Mouse (Mus musculus) layer of hippocampus, adult 9-11 months (tissue): ENCODE results near the gene Srrm4.
"Not testable (repeated sequence)": the region's sequence is repeated elsewhere in the genome, so short reads cannot be mapped to it uniquely, and the experiment has no call there.

ENCODE experiments used
- DNase-seq: peaks from one replicate; pipeline ENCODE4 v3.0.0; 2022

Gene Srrm4

GRCm38 (mm10) chr5:116438328-116438727, 153.3 kb downstream of the Srrm4 start:
- DNase-seq, result no peak

DNA sequence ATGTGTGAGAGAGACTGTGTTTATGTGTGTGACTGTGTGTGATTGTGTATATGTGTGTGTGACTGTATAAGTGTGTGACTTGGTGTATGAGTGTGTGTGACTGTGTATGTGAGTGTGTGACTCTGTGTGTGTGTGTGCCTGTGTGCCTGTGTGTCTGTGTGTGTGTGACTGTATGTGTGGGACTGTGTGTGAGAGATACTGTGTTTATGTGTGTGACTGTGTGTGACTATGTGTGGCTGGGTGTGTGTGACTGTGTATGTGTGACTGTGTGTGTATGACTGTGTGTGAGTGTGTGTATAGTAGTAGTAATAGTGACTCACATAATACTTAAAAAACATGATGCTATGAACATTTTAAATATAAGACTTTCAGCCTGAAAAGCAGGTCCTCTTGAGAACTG, 155.5 kb downstream of the Srrm4 start:
- no peak for DNase-seq

DNA sequence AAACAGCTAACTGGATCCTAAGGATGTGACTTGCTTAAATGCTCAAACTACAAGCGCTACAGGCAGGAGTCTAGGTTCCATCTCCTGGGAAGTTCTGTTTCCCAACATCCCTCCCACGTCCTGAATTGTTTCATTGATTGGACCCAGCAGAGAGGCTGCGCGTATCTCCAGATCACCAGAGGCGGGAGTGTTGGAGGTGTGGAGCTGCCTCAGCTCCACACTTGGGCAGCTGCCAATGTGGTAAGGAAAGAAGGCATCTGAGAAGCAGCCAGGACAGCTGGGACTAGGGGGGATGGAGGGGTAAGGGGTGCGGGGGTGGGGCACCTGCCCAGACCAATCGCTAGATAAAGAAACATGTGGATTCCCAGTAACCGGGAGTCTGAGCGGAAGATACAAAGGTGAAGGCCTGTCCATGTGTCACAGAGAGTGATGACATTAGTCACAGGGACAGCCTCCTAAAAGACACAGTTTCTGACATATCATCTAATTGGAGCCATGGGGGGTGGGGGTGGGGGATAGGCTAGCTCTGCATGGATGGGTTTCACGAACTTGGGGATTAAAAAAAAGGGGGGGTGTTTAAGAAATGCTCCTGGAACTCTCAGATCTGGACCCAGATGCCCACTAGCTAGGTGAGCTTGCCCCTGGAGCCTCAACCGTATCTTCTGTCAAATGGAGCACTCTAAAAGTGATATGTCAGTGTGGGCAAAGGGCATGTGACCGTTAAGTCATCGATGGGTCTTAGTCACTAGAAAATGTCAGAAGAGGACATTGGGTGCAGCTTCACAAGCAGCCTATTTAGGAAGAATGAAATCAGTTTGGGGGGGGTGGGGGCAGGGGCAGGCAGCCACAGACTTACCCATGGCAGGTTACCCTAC, 156.4 kb downstream of the Srrm4 start:
- no peak for DNase-seq

- no peak for DNase-seq
These were observed 158.7 kb downstream of the Srrm4 start for GRCm38 (mm10) chr5:116432871-116433270.

DNA sequence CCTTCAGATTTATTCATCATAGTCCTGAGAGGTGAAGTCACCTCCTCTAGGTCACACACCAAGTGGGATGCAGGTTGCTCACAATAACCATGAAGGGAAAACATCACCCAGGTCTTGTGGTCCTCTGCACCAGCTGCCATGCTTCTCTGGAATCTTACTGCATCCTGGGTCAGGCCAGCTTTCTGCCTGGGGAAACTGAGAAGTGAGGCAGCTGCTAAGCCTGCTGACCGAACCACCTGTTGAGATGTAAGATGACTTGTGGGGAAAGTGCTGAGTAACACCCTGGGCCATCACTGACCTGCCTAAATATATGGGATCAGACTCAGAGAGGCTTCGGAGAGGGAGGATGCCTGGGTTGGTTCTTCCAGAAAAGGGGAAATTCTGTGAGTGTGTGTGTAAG, 164.9 kb downstream of the Srrm4 start:
- no peak for DNase-seq

DNA sequence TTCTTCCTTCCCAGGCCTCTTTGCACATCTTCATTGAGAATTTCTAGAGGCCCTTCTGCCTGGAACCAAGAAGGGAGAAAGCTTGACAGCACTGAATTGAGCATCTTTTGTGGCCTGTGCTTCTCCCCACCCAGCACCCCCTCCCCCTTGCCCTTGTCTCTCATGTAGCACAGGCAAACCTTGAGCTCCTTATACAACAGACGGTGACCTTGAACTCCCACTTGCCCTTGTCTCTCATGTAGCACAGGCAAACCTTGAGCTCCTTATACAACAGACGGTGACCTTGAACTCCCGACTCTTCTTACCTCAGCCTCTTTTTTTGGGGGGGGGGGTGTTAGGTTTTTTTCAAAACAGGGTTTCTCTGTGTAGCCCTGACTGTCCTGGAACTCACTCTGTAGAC, 165.9 kb downstream of the Srrm4 start:
- DNase-seq, result not testable (repeated sequence)

GRCm38 (mm10) chr5:116425273-116425672, 166.3 kb downstream of the Srrm4 start:
- no peak for DNase-seq

- no peak for DNase-seq
These were observed 167.9 kb downstream of the Srrm4 start for GRCm38 (mm10) chr5:116423746-116424145.

- no peak for DNase-seq
These were observed 168.9 kb downstream of the Srrm4 start, which contains the start of gene Hspb8 for GRCm38 (mm10) chr5:116422699-116423201. Gene Hspb8 (minus strand): TSS chr5:116422864.

- no peak for DNase-seq
These were observed 169.7 kb downstream of the Srrm4 start for GRCm38 (mm10) chr5:116421791-116422481.

- DNase-seq, result no peak
These were observed 170.8 kb downstream of the Srrm4 start for GRCm38 (mm10) chr5:116420759-116421225.

DNA sequence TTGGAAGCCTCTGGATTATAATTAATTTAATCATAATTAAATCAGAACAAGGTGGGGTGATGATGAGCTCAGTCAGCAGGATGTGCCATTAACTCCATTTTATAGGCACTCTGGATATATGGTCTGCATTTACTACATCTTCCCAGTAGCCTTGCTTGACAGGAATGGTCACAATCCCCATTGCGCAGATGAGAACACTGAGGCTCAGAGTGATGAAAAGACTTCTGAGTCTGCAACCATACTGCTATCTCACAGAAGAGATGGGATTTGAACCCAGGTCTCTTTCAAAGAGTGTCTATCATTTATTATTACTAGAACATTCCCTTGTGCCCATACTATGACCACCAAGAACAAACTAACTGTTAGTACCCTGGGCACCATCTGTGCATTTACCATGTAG, 171.4 kb downstream of the Srrm4 start:
- no peak for DNase-seq

DNA sequence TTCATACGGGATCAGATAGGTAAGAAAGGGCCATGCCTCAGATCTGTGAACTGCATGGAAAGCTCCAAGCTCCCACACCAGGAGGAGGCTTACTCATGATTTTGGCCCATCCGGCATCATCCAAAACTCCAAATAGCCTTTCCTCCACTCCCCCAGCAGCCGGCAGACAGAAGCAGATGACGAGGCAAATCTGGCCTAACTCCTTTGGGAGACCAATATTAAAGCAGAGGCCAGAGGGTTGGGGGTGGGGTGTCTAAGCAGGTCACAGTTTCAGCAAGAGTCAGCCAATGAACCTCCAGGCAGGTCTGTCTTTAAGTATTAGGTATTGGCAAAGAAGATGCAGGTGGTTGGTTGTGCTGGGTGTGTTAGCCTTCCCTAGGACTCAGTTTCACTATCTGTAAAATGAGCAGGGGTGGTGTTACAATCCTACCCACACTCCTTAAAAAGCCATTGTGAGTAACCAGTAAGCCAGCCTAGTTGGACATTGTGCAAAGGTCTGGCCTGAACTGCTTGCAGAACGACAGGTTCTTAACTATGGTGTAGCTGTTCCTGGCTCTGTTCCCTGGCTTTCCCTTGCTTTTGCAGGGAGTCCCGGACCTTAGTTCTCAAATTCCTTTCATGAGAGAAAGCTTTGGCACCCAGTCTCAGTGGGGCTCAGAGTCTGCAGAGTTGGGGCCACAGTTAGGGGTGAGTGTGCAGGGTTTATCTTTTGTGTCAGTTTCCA, 172.1 kb downstream of the Srrm4 start:
- no peak for DNase-seq

DNA sequence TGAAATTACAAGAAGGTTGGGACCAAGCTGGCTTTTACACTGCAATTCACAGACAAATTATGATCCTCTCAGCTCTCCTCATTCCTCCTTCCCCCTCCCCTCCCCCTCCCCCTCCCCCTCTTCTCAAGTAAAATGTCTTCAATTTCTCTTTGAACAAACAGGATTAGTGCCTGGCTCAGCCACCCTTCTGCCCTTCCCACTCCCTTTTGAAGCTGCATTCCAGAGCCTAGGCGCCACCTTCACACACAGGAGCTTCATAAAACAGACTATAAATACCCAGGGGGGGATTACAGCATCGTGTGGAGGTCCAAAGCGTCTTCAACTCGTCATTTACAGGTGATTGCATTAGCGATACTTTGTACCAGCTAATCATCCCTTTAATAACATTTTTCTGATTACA, 175.4 kb downstream of the Srrm4 start:
- no peak for DNase-seq

- DNase-seq, result no peak
These were observed 181.7 kb downstream of the Srrm4 start for GRCm38 (mm10) chr5:116409689-116410590.

GRCm38 (mm10) chr5:116408965-116409364, 182.7 kb downstream of the Srrm4 start:
- no peak for DNase-seq

DNA sequence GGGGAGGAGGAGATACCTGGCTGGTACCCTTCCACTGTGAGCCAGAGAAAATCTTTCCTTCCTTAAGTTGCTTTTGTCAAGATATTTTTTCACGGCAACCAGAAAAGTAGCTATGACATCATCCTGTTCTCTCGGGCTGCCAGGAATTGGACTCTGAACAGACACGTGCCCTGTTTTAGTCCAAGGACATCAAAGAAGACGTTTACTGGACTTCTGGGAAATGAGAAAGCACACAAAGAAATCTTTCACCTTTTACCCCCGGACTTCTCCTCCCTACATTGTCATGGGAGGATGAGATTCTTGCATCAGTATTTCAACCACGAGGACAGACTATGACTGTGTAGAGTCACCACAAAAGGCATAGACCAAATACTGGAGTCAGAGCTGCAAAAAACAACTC, 183.7 kb downstream of the Srrm4 start:
- DNase-seq, result no peak

DNA sequence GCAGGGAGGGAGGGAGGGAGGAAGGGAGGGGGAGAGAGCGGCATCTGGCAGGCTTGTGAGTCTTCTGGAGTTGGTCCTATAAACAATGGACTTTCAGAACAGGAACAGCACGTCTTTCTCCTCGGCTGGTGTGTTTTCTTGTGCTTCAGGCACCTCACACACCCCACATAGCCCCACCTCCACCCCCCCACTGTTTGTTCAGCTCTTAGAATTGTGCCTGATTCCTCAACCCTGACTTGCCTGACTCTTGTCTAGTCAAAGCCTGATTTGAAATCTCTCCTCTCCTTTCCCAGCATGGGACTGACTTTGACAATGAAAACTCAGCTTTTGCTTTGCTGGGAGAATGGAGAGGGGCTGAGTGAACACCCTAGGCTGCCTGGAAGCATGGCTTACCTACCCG, 184.3 kb downstream of the Srrm4 start:
- no peak for DNase-seq

- no peak for DNase-seq
These were observed 185.1 kb downstream of the Srrm4 start for GRCm38 (mm10) chr5:116406507-116406906.

GRCm38 (mm10) chr5:116405934-116406333, 185.7 kb downstream of the Srrm4 start:
- DNase-seq, result no peak

GRCm38 (mm10) chr5:116404063-116404462, 187.6 kb downstream of the Srrm4 start:
- no peak for DNase-seq

DNA sequence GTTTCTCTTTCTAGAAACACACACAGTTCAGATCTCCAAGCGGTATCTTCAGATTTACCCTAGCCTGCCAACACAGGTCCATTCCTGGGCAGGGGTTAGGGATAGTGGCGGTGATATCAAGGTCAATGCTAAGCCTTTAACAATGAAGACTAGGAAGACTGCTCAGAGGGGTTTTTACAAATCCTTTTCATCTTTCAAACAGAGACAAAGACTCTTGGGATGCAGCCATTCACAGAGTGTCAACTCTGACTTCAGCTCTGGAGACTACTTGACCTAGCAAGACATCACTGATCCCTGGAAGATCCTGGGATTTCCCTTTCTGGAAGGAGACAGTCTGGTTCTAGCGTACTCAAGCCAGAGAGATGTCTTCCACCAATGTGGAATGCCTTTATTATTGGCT, 190.8 kb downstream of the Srrm4 start:
- no peak for DNase-seq
